8 mouse cellular contexts compared by ENCODE assay signal in genomic region chr10:111335517-111336352, GRCm38 (mm10). TPM values are rescaled to one million over a fixed set of nuclear protein-coding genes. Genes with fewer than 3 reads are reported as not detected.
DNase-seq lines count a peak whose midpoint lies in the region; ATAC-seq lines count a peak whose summit lies in the region.

No protein-coding gene starts in this region.

- WGBS in heart, embryonic 14.5 days, result 18% methylated on average over 29 of the region's 29 CpGs
- WGBS in limb, embryonic 10.5 days, result 18% methylated on average over 29 of the region's 29 CpGs
- 20% methylated on average over 29 of the region's 29 CpGs for WGBS in midbrain, embryonic 13.5 days

- H3K27ac ChIP-seq in heart, embryonic 14.5 days (replicated peaks in 1 of 2; ENCODE audit: control insufficient read depth in 1 of 2, insufficient read depth in 1 of 2, low read depth in 2 of 2, low read length in 2 of 2), result no peak overlapping the region
- peak overlapping the region; percentile 66 for H3K27ac ChIP-seq in limb, embryonic 10.5 days
- no peak overlapping the region for H3K27ac ChIP-seq in midbrain, embryonic 13.5 days

- peak overlapping the region; percentile 64 for H3K4me2 ChIP-seq in heart, embryonic 14.5 days (ENCODE audit: low read length)
- peak overlapping the region; percentile 34 for H3K4me2 ChIP-seq in midbrain, embryonic 13.5 days (replicated peaks)

- H3K27me3 ChIP-seq in heart, embryonic 14.5 days (ENCODE audit: control insufficient read depth, insufficient read depth, low read length), result no peaks in the 10 kb centered on the region
- no peaks in the 10 kb centered on the region for H3K27me3 ChIP-seq in limb, embryonic 10.5 days (ENCODE audit: low read depth, poor library complexity, severe bottlenecking)
- no peaks in the 10 kb centered on the region for H3K27me3 ChIP-seq in midbrain, embryonic 13.5 days

- ATAC-seq in heart, embryonic 14.5 days (ENCODE audit: insufficient number of reproducible peaks, insufficient read depth, low FRiP score, low read depth), result no peak
- ATAC-seq in midbrain, embryonic 13.5 days, result peak; percentile 80

- peaks cover 5 to 6% of the 10 kb centered on the region in 2 experiments; a peak in 3 of 4 replicates for H3K4me1 ChIP-seq in heart, embryonic 14.5 days (ENCODE audit: control insufficient read depth in 2 of 2, insufficient read depth in 2 of 2, low read length in 2 of 2)
- H3K4me1 ChIP-seq in limb, embryonic 10.5 days, result peaks cover 11% of the 10 kb centered on the region
- H3K4me1 ChIP-seq in midbrain, embryonic 13.5 days (replicated peaks), result peaks cover 8% of the 10 kb centered on the region

- peak overlapping the region; percentile 12 to 25; a peak in 3 of 4 replicates for H3K4me3 ChIP-seq in heart, embryonic 14.5 days (ENCODE audit: control insufficient read depth in 1 of 2, insufficient read depth in 1 of 2, low read depth in 1 of 2, low read length in 2 of 2)
- peak overlapping the region; percentile 43 for H3K4me3 ChIP-seq in limb, embryonic 10.5 days
- H3K4me3 ChIP-seq in midbrain, embryonic 13.5 days (replicated peaks), result no peak overlapping the region

- 0 out of 2 replicates have a peak overlapping the region, but pooled peaks have one; percentile 3 for H3K9ac ChIP-seq in heart, embryonic 14.5 days (ENCODE audit: low read length)
- H3K9ac ChIP-seq in midbrain, embryonic 13.5 days (replicated peaks), result no peak overlapping the region

- no peaks in the 10 kb centered on the region for H3K36me3 ChIP-seq in heart, embryonic 14.5 days (ENCODE audit: control insufficient read depth, insufficient read depth, low read length)
- H3K36me3 ChIP-seq in limb, embryonic 10.5 days, result no peaks in the 10 kb centered on the region
- no peaks in the 10 kb centered on the region for H3K36me3 ChIP-seq in midbrain, embryonic 13.5 days

- peak; percentile 11 for DNase-seq in right cerebral cortex, postnatal 4 days
- DNase-seq in right cerebral cortex, adult 2 months (ENCODE audit: low spot score in 2 of 2), result no peak
- peak; percentile 62 for DNase-seq in limb, embryonic 10.5 days (ENCODE audit: low spot score)
- no peak for DNase-seq in ovary, adult 18-20 months (ENCODE audit: low spot score)
- DNase-seq in cerebellum, adult 9-11 months, result no peak
- DNase-seq in spleen, postnatal 4 days (ENCODE audit: low spot score in 2 of 2), result no peak

- no peaks in the 10 kb centered on the region for H3K9me3 ChIP-seq in heart, embryonic 14.5 days (ENCODE audit: control insufficient read depth, low read length)
- no peaks in the 10 kb centered on the region for H3K9me3 ChIP-seq in limb, embryonic 10.5 days (replicated peaks)
- H3K9me3 ChIP-seq in midbrain, embryonic 13.5 days, result no peaks in the 10 kb centered on the region

RNA-seq across cellular contexts. Expression of gene Bbs10, which starts 37.3 kb away (rescaled TPM):
- 4.6 and 5.0 TPM in 2 replicates for polyA plus RNA-seq in heart, embryonic 14.5 days (2014; fragmentation: Nextera tagmentation; extraction: Ambion mirVana)
- polyA plus RNA-seq in limb, embryonic 10.5 days (2016; fragmentation: Nextera tagmentation; extraction: Ambion mirVana), result 5.4 and 6.7 TPM in 2 replicates
- polyA plus RNA-seq in midbrain, embryonic 13.5 days (2015; fragmentation: Nextera tagmentation; extraction: Ambion mirVana), result 7.2 and 7.5 TPM in 2 replicates

Comparison
In these comparisons a context has a peak if more than half of its experiments do, and no peak if none do; other contexts are left out.
1. DNase-seq: peak in right cerebral cortex, postnatal 4 days (single experiment) and limb, embryonic 10.5 days (single experiment); none in right cerebral cortex, adult 2 months (0 of 2), ovary, adult 18-20 months (single experiment), cerebellum, adult 9-11 months (single experiment) and spleen, postnatal 4 days (0 of 2).